Mouse (Mus musculus) megakaryocyte, embryonic 14.5 days (primary cell): ENCODE results near the gene Tcea3.

Experiments used
- FLI1 ChIP-seq: IDR thresholded peaks from 2 replicates; pipeline ENCODE4 v1.6.1; 2012; ENCODE audit warnings: low read length, inconsistent platforms, mixed read lengths
- GATA1 ChIP-seq: IDR thresholded peaks from 3 replicates; pipeline ENCODE4 v1.6.1; 2012; ENCODE audit warnings: mixed read lengths, low read length, inconsistent platforms, borderline replicate concordance

- TF ChIP-seq GATA1 (no peak), FLI1 (no peak)
These were observed 34.1 kb downstream of the Tcea3 start for GRCm38 (mm10) chr4:136281611-136282010.
